Mouse (Mus musculus): ENCODE results near the gene Bcl9. TPM values are rescaled to one million over a fixed set of nuclear protein-coding genes. Genes with fewer than 3 reads are reported as not detected.

Gene Bcl9
- 42.0 and 43.7 TPM in 2 replicates for polyA plus RNA-seq (2015; fragmentation: Nextera tagmentation; extraction: Ambion mirVana)

- H3K9me3 ChIP-seq (replicated peaks; ENCODE audit: low read length): no peaks in the 10 kb centered on the region
- H3K27me3 ChIP-seq (ENCODE audit: insufficient read depth, low read length): no peaks in the 10 kb centered on the region
- peak within 1 kb of the TSS; percentile 80 for H3K4me2 ChIP-seq (ENCODE audit: low read length)
- ATAC-seq (replicated peaks; ENCODE audit: low FRiP score, low read depth) (peak; percentile 81), DNase-seq (ENCODE audit: low spot score) (peak; percentile 97)
- H3K4me1 ChIP-seq (replicated peaks; ENCODE audit: insufficient read depth, low read length): peaks cover 11% of the 10 kb centered on the region; the same call in 1 of the 2 replicates
- H3K27ac ChIP-seq: peak within 1 kb of the TSS; percentile 99
- TF ChIP-seq CTCF (IDR thresholded peaks at IDR 0.05; ENCODE audit: low read depth): no peak
- H3K36me3 ChIP-seq (ENCODE audit: insufficient read depth, low read length): no peaks in the 10 kb centered on the region
- H3K4me3 ChIP-seq (replicated peaks; ENCODE audit: low read depth, low read length): peak within 1 kb of the TSS; percentile 72
- peak within 1 kb of the TSS; percentile 75 for H3K9ac ChIP-seq (ENCODE audit: low read depth, low read length)
- WGBS: 0% methylated on average over 21 of the region's 21 CpGs
Observed at GRCm38 (mm10) chr3:97297553-97298432, at the start of gene Bcl9. Gene Bcl9 (minus strand): TSS chr3:97297917.

GRCm38 (mm10) chr3:97339193-97339576 is 41.5 kb upstream of the Bcl9 start:
- ATAC-seq (replicated peaks; ENCODE audit: low FRiP score, low read depth): no peak
- no peak for DNase-seq (ENCODE audit: low spot score)
- 75% methylated on average over 5 of the region's 5 CpGs for WGBS
- Histone ChIP-seq H3K27me3 (ENCODE audit: insufficient read depth, low read length) (no peaks in the 10 kb centered on the region), H3K36me3 (ENCODE audit: insufficient read depth, low read length) (no peaks in the 10 kb centered on the region), H3K4me1 (replicated peaks; ENCODE audit: insufficient read depth, low read length) (no peaks in the 10 kb centered on the region), H3K9me3 (replicated peaks; ENCODE audit: low read length) (no peaks in the 10 kb centered on the region), H3K4me3 (replicated peaks; ENCODE audit: low read depth, low read length) (no peak overlapping the region), H3K9ac (ENCODE audit: low read depth, low read length) (no peak overlapping the region), H3K4me2 (ENCODE audit: low read length) (no peak overlapping the region), H3K27ac (no peak overlapping the region)
- TF ChIP-seq CTCF (IDR thresholded peaks at IDR 0.05; ENCODE audit: low read depth): no peak

DNA sequence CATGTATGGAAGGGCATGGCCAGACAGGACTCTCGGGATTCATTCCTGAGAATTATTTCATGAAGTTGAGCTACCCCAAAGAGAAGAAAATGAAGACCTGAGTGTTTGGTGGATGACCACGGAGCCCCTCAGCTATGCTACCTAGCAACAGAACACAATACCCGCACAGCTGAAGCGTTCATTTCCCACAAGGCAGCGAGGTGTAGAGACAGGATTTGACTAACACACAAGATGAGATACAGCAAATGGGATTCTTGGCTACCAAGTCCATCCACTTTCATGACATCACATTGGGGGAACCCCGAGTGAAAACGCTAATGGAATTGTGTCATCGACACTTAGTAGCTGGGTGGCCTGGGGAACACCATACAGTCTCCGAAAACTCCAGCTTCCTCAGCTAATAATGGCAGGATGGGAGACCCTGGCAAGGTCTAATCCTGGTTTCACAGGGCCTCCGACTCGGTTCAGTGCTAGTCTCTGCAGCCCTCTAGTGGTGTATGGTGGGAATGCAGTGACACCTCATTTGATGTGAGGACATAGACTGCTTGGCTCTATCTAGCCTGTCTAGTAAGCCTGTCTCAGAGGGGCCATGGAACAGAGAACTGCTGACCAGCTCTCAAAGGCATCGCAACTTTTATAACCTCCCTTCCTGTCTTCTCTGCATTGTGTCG is 40.9 kb upstream of the Bcl9 start:
- peak; percentile 98 for TF ChIP-seq CTCF (IDR thresholded peaks at IDR 0.05; ENCODE audit: low read depth)
- ATAC-seq (replicated peaks; ENCODE audit: low FRiP score, low read depth) (peak; percentile 74; the same call in 1 of the 2 replicates), DNase-seq (ENCODE audit: low spot score) (peak; percentile 91)
- no peak overlapping the region for H3K9ac ChIP-seq (ENCODE audit: low read depth, low read length)
- H3K27ac ChIP-seq: no peak overlapping the region
- no peaks in the 10 kb centered on the region for H3K9me3 ChIP-seq (replicated peaks; ENCODE audit: low read length)
- no peak overlapping the region for H3K4me2 ChIP-seq (ENCODE audit: low read length)
- no peak overlapping the region for H3K4me3 ChIP-seq (replicated peaks; ENCODE audit: low read depth, low read length)
- WGBS: 28% methylated on average over 13 of the region's 13 CpGs
- no peaks in the 10 kb centered on the region for H3K27me3 ChIP-seq (ENCODE audit: insufficient read depth, low read length)
- no peaks in the 10 kb centered on the region for H3K36me3 ChIP-seq (ENCODE audit: insufficient read depth, low read length)
- no peaks in the 10 kb centered on the region for H3K4me1 ChIP-seq (replicated peaks; ENCODE audit: insufficient read depth, low read length)

GRCm38 (mm10) chr3:97337306-97337705 is 39.6 kb upstream of the Bcl9 start:
- Histone ChIP-seq H3K27ac (no peak overlapping the region), H3K36me3 (ENCODE audit: insufficient read depth, low read length) (no peaks in the 10 kb centered on the region), H3K4me2 (ENCODE audit: low read length) (peak overlapping the region; percentile 45), H3K27me3 (ENCODE audit: insufficient read depth, low read length) (no peaks in the 10 kb centered on the region), H3K9me3 (replicated peaks; ENCODE audit: low read length) (no peaks in the 10 kb centered on the region), H3K4me1 (replicated peaks; ENCODE audit: insufficient read depth, low read length) (no peaks in the 10 kb centered on the region), H3K9ac (ENCODE audit: low read depth, low read length) (no peak overlapping the region), H3K4me3 (replicated peaks; ENCODE audit: low read depth, low read length) (no peak overlapping the region)
- peak; percentile 79 for DNase-seq (ENCODE audit: low spot score)
- peak; percentile 48; the same call in 1 of the 2 replicates for ATAC-seq (replicated peaks; ENCODE audit: low FRiP score, low read depth)
- no peak for TF ChIP-seq CTCF (IDR thresholded peaks at IDR 0.05; ENCODE audit: low read depth)
- 4% methylated on average over 11 of the region's 11 CpGs for WGBS

GRCm38 (mm10) chr3:97336331-97336730 is 38.6 kb upstream of the Bcl9 start:
- no peak overlapping the region for H3K9ac ChIP-seq (ENCODE audit: low read depth, low read length)

GRCm38 (mm10) chr3:97334618-97335017 is 36.9 kb upstream of the Bcl9 start:
- Histone ChIP-seq H3K4me2 (ENCODE audit: low read length) (no peak overlapping the region), H3K36me3 (ENCODE audit: insufficient read depth, low read length) (no peaks in the 10 kb centered on the region), H3K4me3 (replicated peaks; ENCODE audit: low read depth, low read length) (no peak overlapping the region), H3K4me1 (replicated peaks; ENCODE audit: insufficient read depth, low read length) (no peaks in the 10 kb centered on the region), H3K9ac (ENCODE audit: low read depth, low read length) (no peak overlapping the region), H3K27me3 (ENCODE audit: insufficient read depth, low read length) (no peaks in the 10 kb centered on the region), H3K27ac (no peak overlapping the region), H3K9me3 (replicated peaks; ENCODE audit: low read length) (no peaks in the 10 kb centered on the region)
- 63% methylated on average over 9 of the region's 9 CpGs for WGBS
- ATAC-seq (replicated peaks; ENCODE audit: low FRiP score, low read depth): no peak
- no peak for DNase-seq (ENCODE audit: low spot score)
- no peak for TF ChIP-seq CTCF (IDR thresholded peaks at IDR 0.05; ENCODE audit: low read depth)

More at GRCm38 (mm10) chr3:97336331-97336730, 38.6 kb upstream of the Bcl9 start:
- ATAC-seq (replicated peaks; ENCODE audit: low FRiP score, low read depth) (no peak), DNase-seq (ENCODE audit: low spot score) (peak; percentile 76)
- WGBS: 50% methylated on average over 4 of the region's 4 CpGs
- TF ChIP-seq CTCF (IDR thresholded peaks at IDR 0.05; ENCODE audit: low read depth): no peak
- no peaks in the 10 kb centered on the region for H3K27me3 ChIP-seq (ENCODE audit: insufficient read depth, low read length)
- H3K4me2 ChIP-seq (ENCODE audit: low read length): no peak overlapping the region
- no peak overlapping the region for H3K27ac ChIP-seq
- no peaks in the 10 kb centered on the region for H3K36me3 ChIP-seq (ENCODE audit: insufficient read depth, low read length)
- no peaks in the 10 kb centered on the region for H3K9me3 ChIP-seq (replicated peaks; ENCODE audit: low read length)
- H3K4me3 ChIP-seq (replicated peaks; ENCODE audit: low read depth, low read length): no peak overlapping the region
- H3K4me1 ChIP-seq (replicated peaks; ENCODE audit: insufficient read depth, low read length): no peaks in the 10 kb centered on the region
